Mouse (Mus musculus) midbrain, embryonic 13.5 days (tissue): ENCODE data around the gene Nrros. TPM values are rescaled to one million over a fixed set of nuclear protein-coding genes. Genes with fewer than 3 reads are reported as not detected.

ENCODE experiments used
- ATAC-seq: fragments of 200-750 bp; cut with Nextera tagmentation; 2 replicates; pipeline ENCODE4 v1.8.0; 2017; ENCODE audit warnings: mild to moderate bottlenecking, moderate TSS enrichment, moderate library complexity
- H3K27ac ChIP-seq: fragments of 300-500 bp; sonication (generic); 2 replicates; pipeline ENCODE4 v1.5.1; 2015; ENCODE audit warnings: inconsistent platforms, mild to moderate bottlenecking, moderate library complexity
- H3K27me3 ChIP-seq: fragments of 300-500 bp; sonication (generic); 2 replicates; pipeline ENCODE4 v1.6.1; 2015; ENCODE audit warnings: mild to moderate bottlenecking, inconsistent platforms
- H3K36me3 ChIP-seq: fragments of 300-500 bp; sonication (generic); 2 replicates; pipeline ENCODE4 v1.6.1; 2015; ENCODE audit warnings: mild to moderate bottlenecking, inconsistent platforms
- H3K4me1 ChIP-seq: fragments of 300-500 bp; sonication (generic); replicated peaks from 2 replicates; pipeline ENCODE4 v1.6.1; 2015; ENCODE audit warnings: inconsistent platforms
- H3K4me2 ChIP-seq: fragments of 300-500 bp; sonication (generic); replicated peaks from 2 replicates; pipeline ENCODE4 v1.6.1; 2015; ENCODE audit warnings: moderate library complexity, mild to moderate bottlenecking, inconsistent platforms
- H3K4me3 ChIP-seq: fragments of 300-500 bp; sonication (generic); replicated peaks from 2 replicates; pipeline ENCODE4 v1.5.1; 2015; ENCODE audit warnings: mild to moderate bottlenecking, inconsistent platforms
- H3K9ac ChIP-seq: fragments of 300-500 bp; sonication (generic); replicated peaks from 2 replicates; pipeline ENCODE4 v1.6.1; 2015; ENCODE audit warnings: mild to moderate bottlenecking, inconsistent platforms
- H3K9me3 ChIP-seq: fragments of 300-500 bp; sonication (generic); 2 replicates; pipeline ENCODE4 v1.6.1; 2016; ENCODE audit warnings: mild to moderate bottlenecking, inconsistent platforms
- WGBS: fragments of 180-500 bp; shearing (Covaris S2); methylation state at CpG from one replicate; pipeline ENCODE4 v1.1.7; 2015; 5-methylcytosine and 5-hydroxymethylcytosine counted together
- polyA plus RNA-seq: library from polyadenylated mRNA; unstranded; fragments of >200 nt; fragmentation: Nextera tagmentation; extraction: Ambion mirVana; gene quantifications from 2 replicates; pipeline ENCODE4 v1.2.1, GENCODE M21; 2015

The Nrros gene
- polyA plus RNA-seq, 1 experiment from 2014 or later: 7.1 TPM

DNA sequence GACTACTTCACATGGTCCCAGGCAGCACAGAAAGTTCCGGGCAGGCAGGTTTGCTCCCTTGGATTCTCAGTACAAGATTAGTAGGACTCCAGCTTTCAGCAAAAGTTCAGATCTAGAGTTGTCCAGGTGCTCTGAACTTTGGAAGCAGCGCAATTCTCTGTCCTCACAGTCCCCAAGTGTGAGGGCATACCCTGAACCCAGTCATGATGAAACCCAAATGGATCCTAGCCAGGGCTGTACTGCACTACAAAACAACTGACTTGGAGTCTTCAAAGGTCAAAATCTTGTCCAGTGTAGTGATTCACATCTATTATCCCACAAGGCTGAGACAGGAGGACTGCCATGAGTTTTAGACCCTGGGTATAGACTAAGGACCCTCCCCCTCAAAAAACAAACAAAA is 8.0 kb downstream of the Nrros start:
- Histone ChIP-seq H3K27ac (no peak overlapping the region), H3K9ac (no peak overlapping the region), H3K9me3 (no peaks in the 10 kb centered on the region), H3K27me3 (no peaks in the 10 kb centered on the region), H3K4me3 (no peak overlapping the region), H3K4me1 (no peaks in the 10 kb centered on the region), H3K4me2 (no peak overlapping the region), H3K36me3 (no peaks in the 10 kb centered on the region)
- 82% methylated on average over 2 of the region's 2 CpGs for WGBS
- no peak for ATAC-seq

DNA sequence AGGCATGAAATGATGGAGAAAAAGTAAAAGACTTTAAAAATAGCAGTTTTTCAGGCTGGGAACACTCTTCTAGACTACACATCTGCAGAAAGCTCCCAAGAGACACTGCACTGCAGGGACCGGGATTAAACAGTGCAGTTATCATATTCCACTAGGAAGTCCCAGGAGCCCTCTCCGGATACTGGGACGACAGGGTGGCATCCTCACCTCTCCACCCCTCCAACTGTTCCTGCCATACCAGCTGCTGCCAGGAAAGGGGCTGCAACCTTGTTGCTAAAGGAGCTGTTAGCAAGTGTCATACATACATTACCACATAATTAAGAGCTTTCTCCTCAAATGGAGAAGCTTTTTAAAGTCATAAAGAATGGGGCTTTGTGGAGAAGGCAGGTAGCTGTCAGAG is 8.7 kb downstream of the Nrros start:
- WGBS: 48% methylated on average over 3 of the region's 3 CpGs
- no peak overlapping the region for H3K9ac ChIP-seq
- H3K27ac ChIP-seq: no peak overlapping the region
- H3K9me3 ChIP-seq: no peaks in the 10 kb centered on the region
- H3K36me3 ChIP-seq: no peaks in the 10 kb centered on the region
- no peak overlapping the region for H3K4me2 ChIP-seq
- H3K4me3 ChIP-seq: no peak overlapping the region
- H3K27me3 ChIP-seq: no peaks in the 10 kb centered on the region
- no peak for ATAC-seq
- no peaks in the 10 kb centered on the region for H3K4me1 ChIP-seq

DNA sequence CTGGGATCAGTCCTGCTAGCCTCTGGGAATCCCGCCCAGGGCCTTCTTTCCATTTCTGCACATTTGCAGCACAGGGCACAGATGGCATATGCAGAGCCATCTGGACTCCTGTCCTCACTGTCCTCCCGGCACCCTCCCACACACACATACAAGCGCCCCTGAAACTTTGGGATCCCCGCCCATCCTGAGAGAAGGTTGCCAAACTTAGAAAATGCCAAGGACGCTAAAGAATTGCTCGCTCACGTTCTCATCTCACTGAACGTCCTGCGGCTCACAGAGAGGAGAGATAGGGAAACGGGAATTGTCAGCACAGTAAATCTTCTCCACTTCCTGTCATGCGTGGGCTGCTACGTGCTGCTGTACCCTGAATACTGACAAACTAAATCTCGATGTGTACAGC is 11.0 kb downstream of the Nrros start:
- no peak overlapping the region for H3K4me3 ChIP-seq
- no peak overlapping the region for H3K4me2 ChIP-seq
- ATAC-seq: no peak
- no peaks in the 10 kb centered on the region for H3K4me1 ChIP-seq
- H3K27me3 ChIP-seq: no peaks in the 10 kb centered on the region
- no peaks in the 10 kb centered on the region for H3K9me3 ChIP-seq
- peak overlapping the region; percentile 10; the same call in 1 of the 2 replicates for H3K9ac ChIP-seq
- no peaks in the 10 kb centered on the region for H3K36me3 ChIP-seq
- H3K27ac ChIP-seq: no peak overlapping the region
- 87% methylated on average over 13 of the region's 13 CpGs for WGBS

- Histone ChIP-seq H3K4me2 (no peak overlapping the region), H3K9me3 (no peaks in the 10 kb centered on the region), H3K27me3 (no peaks in the 10 kb centered on the region), H3K36me3 (no peaks in the 10 kb centered on the region), H3K4me3 (no peak overlapping the region), H3K9ac (peak overlapping the region; percentile 10; the same call in 1 of the 2 replicates), H3K27ac (no peak overlapping the region), H3K4me1 (no peaks in the 10 kb centered on the region)
- ATAC-seq: no peak
- WGBS: 83% methylated on average over 1 of the region's 1 CpGs
Measured at GRCm38 (mm10) chr16:32153976-32154375, 11.4 kb downstream of the Nrros start.

DNA sequence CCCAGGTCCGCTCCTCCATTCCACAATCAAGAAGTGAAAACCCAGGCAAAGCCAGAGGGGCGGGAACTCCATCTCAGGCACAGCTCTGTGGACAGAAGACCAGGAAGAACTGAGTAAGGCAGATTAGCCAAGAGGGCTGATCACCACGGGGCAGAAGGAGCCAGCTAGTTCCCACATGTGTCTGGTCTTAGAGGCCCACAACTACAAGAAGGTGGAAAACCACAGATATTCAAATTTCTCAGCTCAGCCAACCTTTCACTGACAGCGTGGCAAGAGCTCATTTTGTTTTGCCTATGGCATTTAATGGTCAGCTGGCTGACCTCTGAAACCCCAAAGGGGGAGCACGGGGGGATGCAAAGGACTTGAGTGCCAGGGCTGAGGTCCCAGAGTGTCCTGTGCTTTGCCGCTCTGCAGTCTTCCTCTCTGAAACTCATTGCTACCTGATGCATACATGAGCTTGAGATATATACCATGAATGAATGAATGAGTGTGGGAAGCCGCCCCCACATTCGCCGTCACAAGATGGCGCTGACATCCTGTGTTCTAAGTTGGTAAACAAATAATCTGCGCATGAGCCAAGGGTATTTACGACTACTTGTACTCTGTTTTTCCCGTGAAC is 17.7 kb downstream of the Nrros start:
- H3K4me1 ChIP-seq: no peaks in the 10 kb centered on the region
- ATAC-seq: peak; percentile 60; the same call in 1 of the 2 replicates
- H3K36me3 ChIP-seq: peaks cover 9% of the 10 kb centered on the region; the same call in 1 of the 2 replicates
- no peak overlapping the region for H3K27ac ChIP-seq
- H3K9ac ChIP-seq: no peak overlapping the region
- no peaks in the 10 kb centered on the region for H3K27me3 ChIP-seq
- H3K4me3 ChIP-seq: no peak overlapping the region
- H3K4me2 ChIP-seq: peak overlapping the region; percentile 30
- 52% methylated on average over 11 of the region's 13 CpGs for WGBS
- no peaks in the 10 kb centered on the region for H3K9me3 ChIP-seq

DNA sequence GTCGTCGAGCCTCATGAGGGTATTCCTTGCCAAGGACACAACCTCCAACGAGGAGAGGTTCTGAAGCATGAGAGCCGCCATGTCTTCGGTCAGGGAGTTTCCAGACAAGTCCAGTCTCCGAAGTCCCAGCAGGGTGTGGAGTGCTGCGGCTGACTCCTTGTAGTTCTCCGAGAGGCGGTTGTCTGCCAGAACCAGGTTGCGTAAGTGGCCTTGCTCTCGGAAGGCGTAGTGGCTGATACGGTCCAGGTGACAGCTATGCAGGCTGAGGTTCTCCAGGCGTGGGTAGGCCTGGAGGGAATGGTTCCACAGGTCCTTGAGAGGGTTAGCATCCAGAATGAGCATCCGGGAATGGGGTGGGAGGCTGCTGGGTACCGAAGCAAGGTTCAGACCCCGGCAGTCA is 20.8 kb downstream of the Nrros start:
- no peaks in the 10 kb centered on the region for H3K4me1 ChIP-seq

GRCm38 (mm10) chr16:32143766-32144165 is 21.6 kb downstream of the Nrros start:
- 96% methylated on average over 15 of the region's 15 CpGs for WGBS
- no peak overlapping the region for H3K9ac ChIP-seq
- no peaks in the 10 kb centered on the region for H3K4me1 ChIP-seq
- no peak for ATAC-seq
- no peak overlapping the region for H3K4me3 ChIP-seq
- H3K27ac ChIP-seq: no peak overlapping the region
- H3K27me3 ChIP-seq: no peaks in the 10 kb centered on the region
- no peaks in the 10 kb centered on the region for H3K9me3 ChIP-seq
- no peak overlapping the region for H3K4me2 ChIP-seq
- H3K36me3 ChIP-seq: peaks cover 9% of the 10 kb centered on the region; the same call in 1 of the 2 replicates

More for the DNA sequence above, 20.8 kb downstream of the Nrros start:
- ATAC-seq: no peak
- Histone ChIP-seq H3K36me3 (peaks cover 9% of the 10 kb centered on the region; the same call in 1 of the 2 replicates), H3K27me3 (no peaks in the 10 kb centered on the region), H3K4me3 (no peak overlapping the region), H3K4me2 (no peak overlapping the region), H3K27ac (no peak overlapping the region), H3K9ac (no peak overlapping the region), H3K9me3 (no peaks in the 10 kb centered on the region)
- WGBS: 92% methylated on average over 17 of the region's 17 CpGs

DNA sequence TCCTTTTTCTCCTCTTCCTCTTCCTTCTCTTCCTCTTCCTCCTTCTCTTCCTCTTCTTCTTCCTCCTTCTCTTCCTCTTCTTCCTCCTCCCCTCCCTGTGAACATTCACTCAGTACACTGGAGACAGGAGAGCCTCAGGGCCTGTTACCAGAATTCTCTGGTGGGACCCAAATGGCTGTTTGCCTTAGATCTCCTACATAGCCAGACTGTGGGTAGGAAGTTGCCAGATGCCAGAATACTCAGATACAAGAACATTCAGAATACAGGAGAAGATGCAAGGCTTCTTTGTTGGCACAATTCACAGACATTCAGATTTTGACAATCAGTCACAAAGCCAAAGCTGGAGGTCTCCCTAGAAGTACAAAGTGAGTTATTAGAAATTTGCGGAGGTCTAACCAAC is 26.4 kb downstream of the Nrros start:
- H3K27me3 ChIP-seq: no peaks in the 10 kb centered on the region
- H3K4me2 ChIP-seq: no peak overlapping the region
- no peak overlapping the region for H3K9ac ChIP-seq
- H3K27ac ChIP-seq: no peak overlapping the region
- no peak overlapping the region for H3K4me3 ChIP-seq
- no peaks in the 10 kb centered on the region for H3K4me1 ChIP-seq
- ATAC-seq: no peak
- H3K9me3 ChIP-seq: no peaks in the 10 kb centered on the region
- peaks cover 7% of the 10 kb centered on the region; the same call in 1 of the 2 replicates for H3K36me3 ChIP-seq
- 96% methylated on average over 1 of the region's 1 CpGs for WGBS

GRCm38 (mm10) chr16:32135842-32136357 is 29.5 kb downstream of the Nrros start:
- Histone ChIP-seq H3K4me1 (no peaks in the 10 kb centered on the region), H3K36me3 (no peaks in the 10 kb centered on the region), H3K4me3 (no peak overlapping the region), H3K27ac (no peak overlapping the region), H3K9ac (no peak overlapping the region), H3K9me3 (no peaks in the 10 kb centered on the region), H3K27me3 (no peaks in the 10 kb centered on the region), H3K4me2 (no peak overlapping the region)
- 79% methylated on average over 7 of the region's 7 CpGs for WGBS
- no peak for ATAC-seq

GRCm38 (mm10) chr16:32133148-32133547 is 32.2 kb downstream of the Nrros start:
- Histone ChIP-seq H3K9ac (no peak overlapping the region), H3K27me3 (no peaks in the 10 kb centered on the region), H3K4me2 (no peak overlapping the region), H3K4me3 (no peak overlapping the region), H3K36me3 (no peaks in the 10 kb centered on the region), H3K27ac (no peak overlapping the region), H3K9me3 (no peaks in the 10 kb centered on the region), H3K4me1 (no peaks in the 10 kb centered on the region)
- no peak for ATAC-seq
- 95% methylated on average over 3 of the region's 3 CpGs for WGBS

DNA sequence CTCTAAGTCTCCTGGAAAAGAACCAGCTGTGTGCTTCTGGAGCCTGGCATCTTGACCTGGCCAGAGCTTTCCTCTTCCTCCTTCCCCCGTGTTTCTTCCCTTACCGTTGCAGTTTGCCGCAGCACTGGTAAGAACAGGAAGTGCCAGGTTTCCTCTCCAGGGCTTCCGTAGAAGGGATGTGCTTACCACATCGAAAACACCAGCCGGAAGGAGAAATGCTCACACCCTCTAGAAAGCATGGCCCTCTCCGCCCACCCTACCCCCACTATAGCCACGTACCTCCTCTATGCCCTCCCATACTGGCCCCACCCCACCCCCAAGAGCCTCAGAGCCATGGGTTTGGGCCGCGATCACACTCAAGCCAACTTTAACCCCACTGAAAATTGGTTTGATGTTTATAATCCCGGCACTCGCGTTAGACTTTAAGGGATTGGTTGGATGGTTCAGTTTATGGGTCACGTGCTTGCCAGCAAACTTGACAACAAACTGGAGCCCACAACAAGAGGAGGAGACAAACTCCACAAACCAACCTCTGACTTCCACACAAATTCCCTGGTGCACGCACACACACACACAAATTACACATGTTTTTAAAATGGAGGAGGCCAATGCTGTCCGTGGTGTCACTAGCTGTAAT is 35.1 kb downstream of the Nrros start:
- Histone ChIP-seq H3K9me3 (no peaks in the 10 kb centered on the region), H3K4me1 (no peaks in the 10 kb centered on the region), H3K27ac (no peak overlapping the region), H3K4me2 (no peak overlapping the region), H3K27me3 (no peaks in the 10 kb centered on the region), H3K36me3 (no peaks in the 10 kb centered on the region), H3K9ac (no peak overlapping the region), H3K4me3 (no peak overlapping the region)
- no peak for ATAC-seq
- WGBS: 79% methylated on average over 16 of the region's 16 CpGs

DNA sequence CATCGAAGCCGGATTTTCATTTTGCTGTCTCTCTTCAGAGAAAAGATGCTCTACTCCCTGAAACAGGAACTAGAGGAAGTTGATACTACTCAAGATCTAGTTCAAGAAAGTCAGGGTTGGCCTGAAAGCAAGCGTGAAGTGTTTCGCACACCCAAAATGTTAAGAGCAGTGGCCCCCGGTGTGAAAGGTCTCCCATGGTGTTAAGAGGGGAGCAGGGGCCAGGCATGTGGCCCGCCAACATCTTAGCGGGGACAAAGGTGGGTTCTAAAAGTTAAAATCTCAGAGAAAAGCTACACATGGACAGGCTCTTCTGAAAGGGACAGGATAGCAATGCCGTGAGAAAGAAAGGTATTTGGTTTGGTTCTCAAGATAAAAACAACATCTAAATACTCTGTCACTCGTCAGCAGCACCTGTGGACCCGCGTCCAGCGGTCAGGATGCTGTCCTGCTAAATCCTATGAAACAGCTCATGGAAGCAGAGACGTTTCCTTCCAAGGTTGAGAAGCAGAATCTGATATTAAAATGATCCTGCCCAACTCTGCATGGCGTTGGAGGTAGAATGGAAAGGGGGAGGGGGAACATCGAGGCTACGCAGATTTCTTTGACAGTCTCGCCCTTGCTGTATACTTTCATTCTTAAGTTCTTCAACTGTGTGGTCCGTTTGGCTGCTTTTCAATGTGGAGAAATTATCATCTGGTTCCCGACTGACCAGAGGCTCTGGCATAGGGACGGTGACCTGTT is 35.8 kb downstream of the Nrros start:
- Histone ChIP-seq H3K4me1 (no peaks in the 10 kb centered on the region), H3K4me2 (no peak overlapping the region), H3K27ac (no peak overlapping the region), H3K9ac (no peak overlapping the region), H3K36me3 (no peaks in the 10 kb centered on the region), H3K9me3 (no peaks in the 10 kb centered on the region), H3K27me3 (no peaks in the 10 kb centered on the region), H3K4me3 (no peak overlapping the region)
- 83% methylated on average over 20 of the region's 20 CpGs for WGBS
- no peak for ATAC-seq
